Comparison of ENCODE assay signal across 21 mouse cellular contexts in genomic region chr1:171452522-171452921, GRCm38 (mm10). TPM values are rescaled to one million over a fixed set of nuclear protein-coding genes. Genes with fewer than 3 reads are reported as not detected.
A peak's percentile ranks its signal among the peaks of the same experiment; 100 is the strongest.
DNase-seq lines count a peak whose midpoint lies in the region; ATAC-seq and TF ChIP-seq lines count a peak whose summit lies in the region.
"Had no signal": no experiment of that assay in that cellular context is flagged by ENCODE, and none has a peak within 500 bp of the region (broad histone marks: within the 10 kb centered on the region; RNA-seq: fewer than 3 reads in every experiment).

No protein-coding gene starts in this region.

- no peaks in the 10 kb centered on the region for H3K36me3 ChIP-seq in heart, postnatal 0 days (replicated peaks; ENCODE audit: control insufficient read depth, insufficient read depth, low read length)
- no peaks in the 10 kb centered on the region for H3K36me3 ChIP-seq in lung, postnatal 0 days (ENCODE audit: insufficient read depth, low read length)
- H3K36me3 ChIP-seq in stomach, embryonic 16.5 days (ENCODE audit: control insufficient read depth, insufficient read depth, low read length) = no peaks in the 10 kb centered on the region
- H3K36me3 ChIP-seq: embryonic facial prominence, embryonic 15.5 days; forebrain, embryonic 10.5 days; heart, embryonic 13.5 days; hindbrain, embryonic 12.5 days had no signal

- H3K27me3 ChIP-seq in heart, postnatal 0 days (ENCODE audit: control insufficient read depth, insufficient read depth, low read length) = no peaks in the 10 kb centered on the region
- no peaks in the 10 kb centered on the region for H3K27me3 ChIP-seq in lung, postnatal 0 days (replicated peaks; ENCODE audit: insufficient read depth, low read length)
- no peaks in the 10 kb centered on the region for H3K27me3 ChIP-seq in stomach, embryonic 16.5 days (ENCODE audit: control insufficient read depth, insufficient read depth, low read length)
- H3K27me3 ChIP-seq: CH12.LX; embryonic facial prominence, embryonic 15.5 days; heart, embryonic 13.5 days; hindbrain, embryonic 12.5 days; Patski had no signal

- no peak overlapping the region for H3K4me2 ChIP-seq in heart, postnatal 0 days (ENCODE audit: low read depth, low read length)
- H3K4me2 ChIP-seq in lung, postnatal 0 days (replicated peaks; ENCODE audit: low read depth, low read length) = no peak overlapping the region
- H3K4me2 ChIP-seq in stomach, embryonic 16.5 days (ENCODE audit: low read depth, low read length) = no peak overlapping the region
- H3K4me2 ChIP-seq: embryonic facial prominence, embryonic 15.5 days; heart, embryonic 13.5 days; hindbrain, embryonic 12.5 days had no signal

- no peak for DNase-seq in heart, postnatal 0 days (ENCODE audit: low spot score)
- DNase-seq in heart, adult 18-20 months = no peak
- no peak for DNase-seq in lung, postnatal 0 days (ENCODE audit: low spot score)
- DNase-seq in lung, postnatal 4 days = no peak
- no peak for DNase-seq in retina, embryonic 14.5 days (ENCODE audit: low spot score)
- DNase-seq: adrenal gland, postnatal 25 days; cerebellum, adult 2 months; cerebellum, postnatal 10 days; embryo, embryonic 11 days; gastrocnemius, postnatal 10 days; heart, postnatal 4 days had no signal

- no peak overlapping the region for H3K4me3 ChIP-seq in heart, postnatal 0 days (ENCODE audit: low read depth, low read length)
- no peak overlapping the region for H3K4me3 ChIP-seq in lung, postnatal 0 days (ENCODE audit: low read depth, low read length)
- no peak overlapping the region for H3K4me3 ChIP-seq in stomach, embryonic 16.5 days (replicated peaks; ENCODE audit: low read length)
- H3K4me3 ChIP-seq: embryonic facial prominence, embryonic 15.5 days; erythroblast, embryonic 14.5 days; forebrain, embryonic 10.5 days; heart, embryonic 13.5 days; hindbrain, embryonic 12.5 days had no signal

- no peak for TF ChIP-seq EP300 in heart, postnatal 0 days (IDR thresholded peaks at IDR 0.05; ENCODE audit: low read depth)
- TF ChIP-seq EP300 in lung, postnatal 0 days (IDR thresholded peaks at IDR 0.05) = no peak

- WGBS in heart, postnatal 0 days = 66% methylated on average over 5 of the region's 5 CpGs
- 32% methylated on average over 5 of the region's 5 CpGs for WGBS in lung, postnatal 0 days
- 47% methylated on average over 5 of the region's 5 CpGs for WGBS in stomach, embryonic 16.5 days

- H3K9ac ChIP-seq in heart, postnatal 0 days (replicated peaks; ENCODE audit: low read depth, low read length) = no peak overlapping the region
- H3K9ac ChIP-seq in lung, postnatal 0 days (replicated peaks; ENCODE audit: low read depth) = no peak overlapping the region
- H3K9ac ChIP-seq in stomach, embryonic 16.5 days (ENCODE audit: low read length) = no peak overlapping the region
- H3K9ac ChIP-seq: embryonic facial prominence, embryonic 15.5 days; heart, embryonic 13.5 days; hindbrain, embryonic 12.5 days had no signal

- peaks cover 6% of the 10 kb centered on the region for H3K4me1 ChIP-seq in heart, postnatal 0 days (ENCODE audit: control insufficient read depth, insufficient read depth)
- H3K4me1 ChIP-seq in lung, postnatal 0 days (ENCODE audit: insufficient read depth, low read depth, low read length) = 0 out of 2 replicates have a peak, but pooled peaks cover 3% of the 10 kb centered on the region
- peaks cover 7% of the 10 kb centered on the region; the same call in 1 of the 2 replicates for H3K4me1 ChIP-seq in stomach, embryonic 16.5 days (ENCODE audit: control insufficient read depth, insufficient read depth, low read length)
- H3K4me1 ChIP-seq: embryonic facial prominence, embryonic 15.5 days; forebrain, embryonic 10.5 days; hindbrain, embryonic 12.5 days had no signal

- ATAC-seq in heart, postnatal 0 days (ENCODE audit: insufficient read depth, low read depth) = no peak
- peak; percentile 17; the same call in 1 of the 2 replicates for ATAC-seq in lung, postnatal 0 days
- ATAC-seq in stomach, embryonic 16.5 days (ENCODE audit: insufficient read depth, low FRiP score) = no peak
- ATAC-seq: forebrain, embryonic 14.5 days; hindbrain, embryonic 16.5 days; Patski had no signal

- no peaks in the 10 kb centered on the region for H3K9me3 ChIP-seq in heart, postnatal 0 days (replicated peaks; ENCODE audit: control insufficient read depth, low read length)
- H3K9me3 ChIP-seq in lung, postnatal 0 days (ENCODE audit: low read length) = no peaks in the 10 kb centered on the region
- H3K9me3 ChIP-seq in stomach, embryonic 16.5 days (replicated peaks; ENCODE audit: control insufficient read depth, low read length) = no peaks in the 10 kb centered on the region
- H3K9me3 ChIP-seq: embryonic facial prominence, embryonic 15.5 days; forebrain, embryonic 10.5 days; heart, embryonic 13.5 days; hindbrain, embryonic 12.5 days had no signal

- no peak for TF ChIP-seq CTCF in heart, postnatal 0 days (IDR thresholded peaks at IDR 0.05; ENCODE audit: low read depth)
- no peak for TF ChIP-seq CTCF in lung, postnatal 0 days (IDR thresholded peaks at IDR 0.05)

- H3K27ac ChIP-seq in heart, postnatal 0 days (ENCODE audit: low read depth) = peak overlapping the region; percentile 39; the same call in 1 of the 2 replicates
- peak overlapping the region; percentile 38; the same call in 1 of the 2 replicates for H3K27ac ChIP-seq in lung, postnatal 0 days (ENCODE audit: low read length)
- H3K27ac ChIP-seq in stomach, embryonic 16.5 days (ENCODE audit: low read length) = peak overlapping the region; percentile 37; the same call in 1 of the 2 replicates
- H3K27ac ChIP-seq: embryonic facial prominence, embryonic 15.5 days; forebrain, embryonic 10.5 days; heart, embryonic 13.5 days; hindbrain, embryonic 12.5 days had no signal

RNA-seq across cellular contexts. Expression of gene F11r, which starts 15.2 kb away (rescaled TPM):
- 45.6 and 75.5 TPM in 2 replicates for total RNA-seq in heart, postnatal 0 days (2014; rRNA removed; ENCODE audit: low replicate concordance)
- polyA plus RNA-seq in heart, postnatal 0 days (2015; fragmentation: Nextera tagmentation; extraction: Ambion mirVana) = 75.8 and 78.3 TPM in 2 replicates
- total RNA-seq in heart, adult 18-20 months (2021) = 10 to 100 TPM; 33.3 to 34.1 TPM
- polyA plus RNA-seq in lung, postnatal 0 days (2015; fragmentation: Nextera tagmentation; extraction: Ambion mirVana) = 177 and 239 TPM in 2 replicates
- polyA plus RNA-seq in stomach, embryonic 16.5 days (2015; fragmentation: Nextera tagmentation; extraction: Ambion mirVana) = 137 and 162 TPM in 2 replicates
- polyA plus RNA-seq: erythroblast, embryonic 14.5 days had no signal

RNA-seq across cellular contexts. Expression of gene Tstd1, which starts 33.9 kb away (rescaled TPM):
- not detected in 2 replicates for total RNA-seq in heart, postnatal 0 days (2014; rRNA removed; ENCODE audit: low replicate concordance)
- polyA plus RNA-seq in heart, postnatal 0 days (2015; fragmentation: Nextera tagmentation; extraction: Ambion mirVana) = 1.1 and 2.5 TPM in 2 replicates
- total RNA-seq in heart, adult 18-20 months (2021) = 1 to 10 TPM in 1 of 2 experiments, not detected in 1; 1.6 TPM
- 7.1 and 7.8 TPM in 2 replicates for polyA plus RNA-seq in lung, postnatal 0 days (2015; fragmentation: Nextera tagmentation; extraction: Ambion mirVana)
- polyA plus RNA-seq in stomach, embryonic 16.5 days (2015; fragmentation: Nextera tagmentation; extraction: Ambion mirVana) = 7.6 and 8.3 TPM in 2 replicates
- polyA plus RNA-seq: erythroblast, embryonic 14.5 days had no signal

RNA-seq across cellular contexts. Expression of gene Usf1, which starts 41.4 kb away (rescaled TPM):
- total RNA-seq in heart, postnatal 0 days (2014; rRNA removed; ENCODE audit: low replicate concordance) = 80.2 and 82.0 TPM in 2 replicates
- 47.7 and 48.8 TPM in 2 replicates for polyA plus RNA-seq in heart, postnatal 0 days (2015; fragmentation: Nextera tagmentation; extraction: Ambion mirVana)
- 10 to 100 TPM; 40.1 to 42.5 TPM for total RNA-seq in heart, adult 18-20 months (2021)
- polyA plus RNA-seq in lung, postnatal 0 days (2015; fragmentation: Nextera tagmentation; extraction: Ambion mirVana) = 66.4 and 67.7 TPM in 2 replicates
- 63.4 and 64.7 TPM in 2 replicates for polyA plus RNA-seq in stomach, embryonic 16.5 days (2015; fragmentation: Nextera tagmentation; extraction: Ambion mirVana)

RNA-seq across cellular contexts. Expression of gene Alyref2, which starts 50.8 kb away (rescaled TPM):
- 8.0 and 10.0 TPM in 2 replicates for total RNA-seq in heart, postnatal 0 days (2014; rRNA removed; ENCODE audit: low replicate concordance)
- polyA plus RNA-seq in heart, postnatal 0 days (2015; fragmentation: Nextera tagmentation; extraction: Ambion mirVana) = 13.5 and 14.6 TPM in 2 replicates
- total RNA-seq in heart, adult 18-20 months (2021) = 1 to 10 TPM; 1.6 to 2.6 TPM
- polyA plus RNA-seq in lung, postnatal 0 days (2015; fragmentation: Nextera tagmentation; extraction: Ambion mirVana) = 13.7 and 14.8 TPM in 2 replicates
- 15.7 and 16.3 TPM in 2 replicates for polyA plus RNA-seq in stomach, embryonic 16.5 days (2015; fragmentation: Nextera tagmentation; extraction: Ambion mirVana)
